Mouse (Mus musculus): ENCODE data around the gene Iffo2. TPM values are rescaled to one million over a fixed set of nuclear protein-coding genes. Genes with fewer than 3 reads are reported as not detected.
A peak's percentile ranks its signal among the peaks of the same experiment; 100 is the strongest.

The Iffo2 gene
- polyA plus RNA-seq, 1 experiment: 3.6 TPM

DNA sequence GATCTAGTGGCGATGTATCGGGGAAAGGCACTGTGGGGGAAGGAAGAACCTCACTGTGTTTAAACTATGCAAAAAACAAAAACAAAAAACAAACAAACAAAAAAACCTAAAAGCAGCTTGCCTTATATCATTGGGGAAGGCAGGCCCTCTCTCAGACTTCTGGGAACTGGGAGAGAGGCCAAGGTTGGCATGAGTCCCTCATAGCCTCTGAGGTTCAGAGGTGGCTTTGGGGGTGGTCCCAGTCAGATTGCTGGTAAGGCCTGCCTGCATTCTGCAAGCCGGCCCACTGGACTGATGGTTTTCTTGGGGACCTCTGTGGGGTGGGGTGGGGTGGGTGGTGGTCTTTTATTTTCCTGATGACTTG is 86.6 kb downstream of the Iffo2 start:
- Histone ChIP-seq H3K4me1 (ENCODE audit: control insufficient read depth, insufficient read depth, low read length) (peaks cover 4% of the 10 kb centered on the region; the same call in 1 of the 2 replicates), H3K27me3 (replicated peaks; ENCODE audit: control insufficient read depth, insufficient read depth, low read length) (no peaks in the 10 kb centered on the region), H3K4me3 (ENCODE audit: insufficient read depth, low read depth, low read length) (peak overlapping the region; percentile 29; the same call in 1 of the 2 replicates), H3K27ac (ENCODE audit: insufficient read depth, low read depth, low read length) (peak overlapping the region; percentile 58), H3K36me3 (ENCODE audit: control insufficient read depth, insufficient read depth, low read length) (no peaks in the 10 kb centered on the region)
- WGBS: 23% methylated on average over 3 of the region's 3 CpGs
- no peak for DNase-seq
- TF ChIP-seq CTCF (conservative IDR thresholded peaks at IDR 0.05; ENCODE audit: insufficient read depth, insufficient read length, low read depth, low read length) (no peak), POLR2A (IDR thresholded peaks at IDR 0.05; ENCODE audit: low read depth, low read length) (no peak)

DNA sequence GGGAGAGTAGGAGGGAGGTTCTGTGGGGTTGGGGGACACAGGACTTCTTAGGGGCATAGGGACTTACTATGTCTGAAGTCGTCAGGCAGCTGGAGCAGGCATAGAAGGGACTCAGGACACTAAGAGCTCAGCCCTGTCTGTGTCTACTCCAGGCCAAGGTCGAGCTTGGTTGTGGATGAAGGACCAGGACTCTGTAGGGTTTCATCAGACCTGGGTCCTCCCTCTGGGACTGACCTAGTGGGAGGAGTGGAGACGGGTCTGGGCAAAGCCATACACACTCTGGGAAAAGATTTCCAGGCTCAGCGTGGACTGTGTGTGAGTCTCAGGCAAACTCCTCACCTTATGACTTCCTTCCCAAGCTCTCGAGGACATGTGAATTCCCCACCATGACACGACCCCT is 89.4 kb downstream of the Iffo2 start:
- peaks cover 4% of the 10 kb centered on the region; the same call in 1 of the 2 replicates for H3K4me1 ChIP-seq (ENCODE audit: control insufficient read depth, insufficient read depth, low read length)
- no peak overlapping the region for H3K4me3 ChIP-seq (ENCODE audit: insufficient read depth, low read depth, low read length)
- no peak for DNase-seq
- WGBS: 74% methylated on average over 6 of the region's 6 CpGs
- H3K27ac ChIP-seq (ENCODE audit: insufficient read depth, low read depth, low read length): no peak overlapping the region
- TF ChIP-seq POLR2A (IDR thresholded peaks at IDR 0.05; ENCODE audit: low read depth, low read length) (no peak), CTCF (conservative IDR thresholded peaks at IDR 0.05; ENCODE audit: insufficient read depth, insufficient read length, low read depth, low read length) (no peak)
- no peaks in the 10 kb centered on the region for H3K36me3 ChIP-seq (ENCODE audit: control insufficient read depth, insufficient read depth, low read length)
- H3K27me3 ChIP-seq (replicated peaks; ENCODE audit: control insufficient read depth, insufficient read depth, low read length): no peaks in the 10 kb centered on the region

DNA sequence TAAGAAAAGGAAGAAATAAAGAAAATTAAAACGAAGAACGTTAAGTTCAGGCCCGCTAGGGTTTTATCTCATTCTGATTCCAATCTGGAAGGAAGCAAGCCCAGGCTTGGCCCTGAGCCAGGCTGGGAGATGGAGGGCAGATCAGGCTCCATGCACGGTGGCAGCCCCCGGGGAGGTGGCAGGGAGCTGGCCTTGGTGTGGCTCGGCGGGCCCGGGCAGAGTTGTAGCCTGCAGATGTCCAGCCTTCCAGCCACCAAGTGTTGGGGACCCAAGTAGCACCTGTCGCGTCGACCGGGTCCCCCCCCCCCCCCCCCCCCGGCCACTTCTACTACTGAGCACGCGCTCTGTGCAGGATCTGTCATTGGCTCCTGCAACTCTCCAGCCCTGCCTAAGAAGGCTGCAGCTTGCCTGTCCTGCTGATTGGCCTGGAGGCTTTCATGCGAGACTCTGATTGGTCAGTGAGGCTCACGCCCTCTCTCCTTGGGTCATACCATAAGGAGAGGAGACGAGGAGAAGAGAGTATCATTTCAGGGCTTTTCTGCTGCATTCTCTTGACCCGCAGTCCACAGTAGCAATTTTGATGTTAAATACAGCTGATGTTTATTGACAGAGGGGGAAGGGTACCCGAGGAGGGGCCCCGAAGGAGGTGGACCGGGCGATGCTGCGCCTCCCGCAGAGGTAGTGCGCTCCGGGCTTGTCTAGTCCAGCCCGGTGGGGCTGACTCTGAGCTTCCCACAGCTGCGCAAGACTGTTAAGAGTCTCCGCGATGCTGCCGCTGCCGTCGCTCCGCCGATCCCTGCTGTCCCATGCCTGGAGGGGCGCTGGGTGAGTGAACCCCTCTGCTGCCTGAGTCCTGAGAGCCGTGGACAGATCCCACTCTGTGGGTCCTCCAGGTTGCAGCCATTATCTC is 92.3 kb downstream of the Iffo2 start, which contains the start of gene Aldh4a1:
TSS of gene Aldh4a1 (plus strand) at position 494 of the 910 bp plus-strand sequence.
- Histone ChIP-seq H3K27me3 (replicated peaks; ENCODE audit: control insufficient read depth, insufficient read depth, low read length) (no peaks in the 10 kb centered on the region), H3K36me3 (ENCODE audit: control insufficient read depth, insufficient read depth, low read length) (no peaks in the 10 kb centered on the region), H3K27ac (ENCODE audit: insufficient read depth, low read depth, low read length) (peak within 1 kb of the TSS; percentile 99), H3K4me1 (ENCODE audit: control insufficient read depth, insufficient read depth, low read length) (peaks cover 11% of the 10 kb centered on the region; the same call in 1 of the 2 replicates), H3K4me3 (ENCODE audit: insufficient read depth, low read depth, low read length) (peak within 1 kb of the TSS; percentile 94)
- DNase-seq: peak; percentile 98
- under 1% methylated on average over 37 of the region's 38 CpGs for WGBS
- TF ChIP-seq CTCF (conservative IDR thresholded peaks at IDR 0.05; ENCODE audit: insufficient read depth, insufficient read length, low read depth, low read length): no peak
- peak; percentile 96 for TF ChIP-seq POLR2A (IDR thresholded peaks at IDR 0.05; ENCODE audit: low read depth, low read length)

GRCm38 (mm10) chr4:139623434-139624115 is 93.2 kb downstream of the Iffo2 start:
- peak overlapping the region; percentile 94 for H3K4me3 ChIP-seq (ENCODE audit: insufficient read depth, low read depth, low read length)
- H3K36me3 ChIP-seq (ENCODE audit: control insufficient read depth, insufficient read depth, low read length): no peaks in the 10 kb centered on the region
- 9% methylated on average over 21 of the region's 21 CpGs for WGBS
- TF ChIP-seq POLR2A (IDR thresholded peaks at IDR 0.05; ENCODE audit: low read depth, low read length): no peak
- no peak for TF ChIP-seq CTCF (conservative IDR thresholded peaks at IDR 0.05; ENCODE audit: insufficient read depth, insufficient read length, low read depth, low read length)
- peaks cover 17% of the 10 kb centered on the region for H3K4me1 ChIP-seq (ENCODE audit: control insufficient read depth, insufficient read depth, low read length)
- no peaks in the 10 kb centered on the region for H3K27me3 ChIP-seq (replicated peaks; ENCODE audit: control insufficient read depth, insufficient read depth, low read length)
- peak overlapping the region; percentile 99 for H3K27ac ChIP-seq (ENCODE audit: insufficient read depth, low read depth, low read length)
- DNase-seq: peak; percentile 67

- H3K4me3 ChIP-seq (ENCODE audit: insufficient read depth, low read depth, low read length): peak overlapping the region; percentile 94
- H3K4me1 ChIP-seq (ENCODE audit: control insufficient read depth, insufficient read depth, low read length): peaks cover 17% of the 10 kb centered on the region
- H3K36me3 ChIP-seq (ENCODE audit: control insufficient read depth, insufficient read depth, low read length): no peaks in the 10 kb centered on the region
- no peaks in the 10 kb centered on the region for H3K27me3 ChIP-seq (replicated peaks; ENCODE audit: control insufficient read depth, insufficient read depth, low read length)
- H3K27ac ChIP-seq (ENCODE audit: insufficient read depth, low read depth, low read length): peak overlapping the region; percentile 99
- WGBS: 36% methylated on average over 5 of the region's 5 CpGs
- TF ChIP-seq POLR2A (IDR thresholded peaks at IDR 0.05; ENCODE audit: low read depth, low read length) (no peak), CTCF (conservative IDR thresholded peaks at IDR 0.05; ENCODE audit: insufficient read depth, insufficient read length, low read depth, low read length) (no peak)
- DNase-seq: peak; percentile 93
Measured at GRCm38 (mm10) chr4:139624116-139624489, 93.8 kb downstream of the Iffo2 start.

DNA sequence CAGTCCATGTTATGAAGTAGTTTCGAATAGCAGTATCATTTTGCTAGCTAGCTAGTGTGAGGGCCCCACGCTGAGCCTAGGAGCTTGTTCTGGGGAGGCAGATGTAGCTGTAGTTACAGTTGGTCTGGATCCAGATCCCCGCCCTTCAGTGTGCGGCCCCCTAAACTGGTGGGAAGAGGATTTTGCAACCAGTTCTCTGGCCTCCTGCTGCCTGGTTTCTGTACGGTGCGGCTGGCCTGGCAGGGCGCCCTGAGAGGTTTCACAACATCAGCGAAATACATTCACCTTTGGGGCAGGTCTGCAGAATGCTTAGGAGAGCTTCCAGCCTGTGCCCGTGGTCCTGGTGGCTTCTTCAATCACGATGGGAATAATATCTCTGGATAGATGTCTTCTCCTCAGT is 94.4 kb downstream of the Iffo2 start:
- no peak for TF ChIP-seq POLR2A (IDR thresholded peaks at IDR 0.05; ENCODE audit: low read depth, low read length)
- TF ChIP-seq CTCF (conservative IDR thresholded peaks at IDR 0.05; ENCODE audit: insufficient read depth, insufficient read length, low read depth, low read length): no peak
- peak; percentile 92 for DNase-seq
- Histone ChIP-seq H3K27me3 (replicated peaks; ENCODE audit: control insufficient read depth, insufficient read depth, low read length) (no peaks in the 10 kb centered on the region), H3K4me1 (ENCODE audit: control insufficient read depth, insufficient read depth, low read length) (peaks cover 17% of the 10 kb centered on the region), H3K4me3 (ENCODE audit: insufficient read depth, low read depth, low read length) (peak overlapping the region; percentile 94), H3K36me3 (ENCODE audit: control insufficient read depth, insufficient read depth, low read length) (no peaks in the 10 kb centered on the region), H3K27ac (ENCODE audit: insufficient read depth, low read depth, low read length) (peak overlapping the region; percentile 62)
- WGBS: 29% methylated on average over 10 of the region's 10 CpGs

GRCm38 (mm10) chr4:139627361-139627760 is 97.0 kb downstream of the Iffo2 start:
- Histone ChIP-seq H3K27ac (ENCODE audit: insufficient read depth, low read depth, low read length) (no peak overlapping the region), H3K4me1 (ENCODE audit: control insufficient read depth, insufficient read depth, low read length) (peaks cover 31% of the 10 kb centered on the region), H3K4me3 (ENCODE audit: insufficient read depth, low read depth, low read length) (no peak overlapping the region), H3K27me3 (replicated peaks; ENCODE audit: control insufficient read depth, insufficient read depth, low read length) (no peaks in the 10 kb centered on the region), H3K36me3 (ENCODE audit: control insufficient read depth, insufficient read depth, low read length) (no peaks in the 10 kb centered on the region)
- no peak for DNase-seq
- 72% methylated on average over 11 of the region's 11 CpGs for WGBS
- TF ChIP-seq CTCF (conservative IDR thresholded peaks at IDR 0.05; ENCODE audit: insufficient read depth, insufficient read length, low read depth, low read length) (no peak), POLR2A (IDR thresholded peaks at IDR 0.05; ENCODE audit: low read depth, low read length) (no peak)
